Mouse (Mus musculus): Measurements from ENCODE around the gene Gm3238.
A peak's percentile ranks its signal among the peaks of the same experiment; 100 is the strongest.
"Not testable (repeated sequence)": the region's sequence is repeated elsewhere in the genome, so short reads cannot be mapped to it uniquely, and the experiment has no call there.

Gm3238 gene

GRCm38 (mm10) chr10:77771225-77771624, at the start of gene Gm3238:
TSS of gene Gm3238 (minus strand) at chr10:77771325.
- DNase-seq (ENCODE audit: low read depth): not testable (repeated sequence)

- no peak for DNase-seq (ENCODE audit: low read depth)
These were observed 48.1 kb upstream of the Gm3238 start for GRCm38 (mm10) chr10:77819203-77819602.

- DNase-seq (ENCODE audit: low read depth): no peak
These were observed 47.4 kb upstream of the Gm3238 start for GRCm38 (mm10) chr10:77818523-77818922.

- DNase-seq (ENCODE audit: low read depth): peak; percentile 20
These were observed 44.4 kb upstream of the Gm3238 start for GRCm38 (mm10) chr10:77815514-77815913.

GRCm38 (mm10) chr10:77814382-77814781, 43.3 kb upstream of the Gm3238 start, which contains the start of gene Gm2696:
TSS of gene Gm2696 (plus strand) at chr10:77814682.
- no peak for DNase-seq (ENCODE audit: low read depth)

- DNase-seq (ENCODE audit: low read depth): no peak
These were observed 40.6 kb upstream of the Gm3238 start, which contains the start of gene Gm9507 for GRCm38 (mm10) chr10:77811743-77812142. TSS of gene Gm9507 (minus strand) at chr10:77811843.

GRCm38 (mm10) chr10:77804095-77804494, 33.0 kb upstream of the Gm3238 start:
- DNase-seq (ENCODE audit: low read depth): no peak

- no peak for DNase-seq (ENCODE audit: low read depth)
These were observed 27.9 kb upstream of the Gm3238 start, which contains the start of gene Gm19668 for GRCm38 (mm10) chr10:77798921-77799508. TSS of gene Gm19668 (minus strand) at chr10:77799133.

GRCm38 (mm10) chr10:77798164-77798920, 27.2 kb upstream of the Gm3238 start:
- not testable (repeated sequence) for DNase-seq (ENCODE audit: low read depth)

- no peak for DNase-seq (ENCODE audit: low read depth)
These were observed 26.6 kb upstream of the Gm3238 start for GRCm38 (mm10) chr10:77797677-77798076.

GRCm38 (mm10) chr10:77794976-77795375, 23.9 kb upstream of the Gm3238 start, which contains the start of gene Gm9639:
TSS of gene Gm9639 (minus strand) at chr10:77795076.
- no peak for DNase-seq (ENCODE audit: low read depth)

GRCm38 (mm10) chr10:77788621-77789020, 17.5 kb upstream of the Gm3238 start:
- DNase-seq (ENCODE audit: low read depth): no peak

GRCm38 (mm10) chr10:77787876-77788275, 16.8 kb upstream of the Gm3238 start, which contains the start of gene Gm7137:
TSS of gene Gm7137 (minus strand) at chr10:77788200.
- DNase-seq (ENCODE audit: low read depth): not testable (repeated sequence)

GRCm38 (mm10) chr10:77783396-77783795, 12.3 kb upstream of the Gm3238 start:
- DNase-seq (ENCODE audit: low read depth): not testable (repeated sequence)

GRCm38 (mm10) chr10:77782442-77782841, 11.3 kb upstream of the Gm3238 start, which contains the start of gene Gm3250:
TSS of gene Gm3250 (minus strand) at chr10:77782542.
- not testable (repeated sequence) for DNase-seq (ENCODE audit: low read depth)

GRCm38 (mm10) chr10:77776844-77777243, 5.7 kb upstream of the Gm3238 start, which contains the start of gene Gm7138:
TSS of gene Gm7138 (minus strand) at chr10:77776944.
- not testable (repeated sequence) for DNase-seq (ENCODE audit: low read depth)

GRCm38 (mm10) chr10:77772142-77772541, 1.0 kb upstream of the Gm3238 start:
- DNase-seq (ENCODE audit: low read depth): not testable (repeated sequence)

- no peak for DNase-seq (ENCODE audit: low read depth)
These were observed 1.4 kb downstream of the Gm3238 start for GRCm38 (mm10) chr10:77769727-77770126.

GRCm38 (mm10) chr10:77759582-77759981, 11.5 kb downstream of the Gm3238 start, which contains the start of gene Gm3233:
TSS of gene Gm3233 (minus strand) at chr10:77759682.
- DNase-seq (ENCODE audit: low read depth): not testable (repeated sequence)

- peak; percentile 13 for DNase-seq (ENCODE audit: low read depth)
These were observed 17.7 kb downstream of the Gm3238 start for GRCm38 (mm10) chr10:77753448-77753847.

- DNase-seq (ENCODE audit: low read depth): peak; percentile 32
These were observed 18.8 kb downstream of the Gm3238 start for GRCm38 (mm10) chr10:77752312-77752711.

- not testable (repeated sequence) for DNase-seq (ENCODE audit: low read depth)
These were observed 19.9 kb downstream of the Gm3238 start, which contains the start of gene Gm9736 for GRCm38 (mm10) chr10:77751254-77751653. TSS of gene Gm9736 (minus strand) at chr10:77751354.

GRCm38 (mm10) chr10:77750686-77751085, 20.4 kb downstream of the Gm3238 start:
- DNase-seq (ENCODE audit: low read depth): not testable (repeated sequence)

All from 416B (cell line).